Mouse (Mus musculus): ENCODE data around the gene Axin2.

- TF ChIP-seq CTCF (IDR thresholded peaks at IDR 0.05) (no peak), POLR2A (IDR thresholded peaks at IDR 0.05; ENCODE audit: insufficient read depth, low read depth, low read length) (no peak)
These were observed 13.4 kb upstream of the Axin2 start for GRCm38 (mm10) chr11:108906590-108907254.

Data from heart, adult 2 months (tissue).